Mouse (Mus musculus): ENCODE results near the gene Asns. TPM values are rescaled to one million over a fixed set of nuclear protein-coding genes. Genes with fewer than 3 reads are reported as not detected.

The Asns gene
- total RNA-seq (2021): 100 to 1,000 TPM; 102 to 107 TPM

DNA sequence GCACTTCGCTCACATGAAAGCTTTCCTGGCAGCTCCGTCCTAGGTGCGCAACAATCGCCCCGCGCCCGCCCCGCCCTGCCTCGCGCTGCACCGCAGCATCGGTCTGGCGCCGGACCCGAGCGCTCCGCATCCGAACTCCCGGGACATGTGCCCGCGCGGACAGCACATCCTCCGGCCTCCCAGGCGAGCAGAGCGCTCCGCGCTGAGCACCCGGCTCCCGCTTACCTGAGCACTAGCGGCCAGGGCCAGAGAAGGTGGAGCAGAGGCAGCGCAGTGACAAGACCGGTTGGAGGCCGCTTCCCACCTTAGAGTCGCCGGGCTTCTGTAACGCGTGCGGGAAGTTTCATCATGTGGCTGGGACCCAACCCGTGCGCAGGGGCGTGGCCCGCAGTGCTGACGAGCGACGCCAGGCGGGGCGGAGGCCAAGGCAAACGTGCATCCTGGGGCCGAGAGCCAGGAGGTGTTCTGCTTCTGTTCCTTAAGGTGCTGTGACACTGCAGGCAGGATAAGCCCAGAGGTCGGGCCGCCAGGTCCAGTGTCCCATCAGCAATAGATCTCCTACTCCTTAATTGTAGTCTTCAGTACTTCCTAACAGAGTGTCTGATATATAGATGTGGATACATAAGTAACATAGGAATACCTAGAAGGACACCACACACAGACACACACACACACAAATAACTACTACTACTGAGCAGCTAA, at the start of gene Asns:
Gene Asns (minus strand): TSS at position 371 of the 702 bp plus-strand sequence.
- peak; percentile 89 to 92 for DNase-seq (ENCODE audit: low spot score in 2 of 2)
- intact Hi-C loops (cut with DNase I): no loop called here

DNA sequence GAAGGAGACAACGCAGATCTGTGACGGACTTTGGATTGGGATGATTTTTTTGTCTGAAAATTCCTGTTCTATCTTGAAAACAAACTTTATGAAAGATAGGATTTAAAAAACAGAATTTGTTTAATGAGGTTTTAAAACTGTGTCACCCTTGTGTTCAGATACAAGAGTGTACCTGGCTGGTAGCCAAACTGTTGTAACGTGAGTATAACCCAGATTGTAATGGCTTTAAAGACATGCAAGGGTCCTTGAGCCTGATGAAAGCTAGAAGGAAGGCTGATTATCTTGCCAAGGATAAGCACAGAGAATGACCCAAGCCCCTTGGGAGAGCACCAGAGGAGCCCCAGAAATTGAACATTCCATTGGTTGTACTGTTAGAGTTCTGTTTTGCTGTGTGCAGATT, 48.7 kb upstream of the Asns start:
- DNase-seq (ENCODE audit: low spot score in 2 of 2): no peak
- intact Hi-C loops (cut with DNase I): no loop called here

DNA sequence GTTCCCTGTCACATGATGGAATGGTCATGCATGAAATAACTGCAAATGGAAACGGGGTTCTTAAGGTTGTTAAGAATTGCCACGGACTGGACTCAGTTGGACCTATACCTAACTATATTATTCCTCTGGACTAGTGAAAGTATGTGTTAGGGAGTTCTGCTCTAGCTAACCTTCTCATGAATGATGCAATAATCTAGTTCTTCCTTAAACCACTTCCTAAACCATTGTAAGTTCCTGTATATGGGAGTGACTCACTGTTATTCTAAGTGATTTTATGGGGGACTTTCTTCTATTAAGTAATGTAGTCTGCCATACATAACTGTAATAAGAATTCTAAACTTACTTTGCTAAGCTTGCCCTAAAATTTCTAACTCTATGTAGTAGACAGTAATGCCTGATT, 44.8 kb upstream of the Asns start:
- no peak for DNase-seq (ENCODE audit: low spot score in 2 of 2)
- intact Hi-C loops (cut with DNase I): no loop called here

DNA sequence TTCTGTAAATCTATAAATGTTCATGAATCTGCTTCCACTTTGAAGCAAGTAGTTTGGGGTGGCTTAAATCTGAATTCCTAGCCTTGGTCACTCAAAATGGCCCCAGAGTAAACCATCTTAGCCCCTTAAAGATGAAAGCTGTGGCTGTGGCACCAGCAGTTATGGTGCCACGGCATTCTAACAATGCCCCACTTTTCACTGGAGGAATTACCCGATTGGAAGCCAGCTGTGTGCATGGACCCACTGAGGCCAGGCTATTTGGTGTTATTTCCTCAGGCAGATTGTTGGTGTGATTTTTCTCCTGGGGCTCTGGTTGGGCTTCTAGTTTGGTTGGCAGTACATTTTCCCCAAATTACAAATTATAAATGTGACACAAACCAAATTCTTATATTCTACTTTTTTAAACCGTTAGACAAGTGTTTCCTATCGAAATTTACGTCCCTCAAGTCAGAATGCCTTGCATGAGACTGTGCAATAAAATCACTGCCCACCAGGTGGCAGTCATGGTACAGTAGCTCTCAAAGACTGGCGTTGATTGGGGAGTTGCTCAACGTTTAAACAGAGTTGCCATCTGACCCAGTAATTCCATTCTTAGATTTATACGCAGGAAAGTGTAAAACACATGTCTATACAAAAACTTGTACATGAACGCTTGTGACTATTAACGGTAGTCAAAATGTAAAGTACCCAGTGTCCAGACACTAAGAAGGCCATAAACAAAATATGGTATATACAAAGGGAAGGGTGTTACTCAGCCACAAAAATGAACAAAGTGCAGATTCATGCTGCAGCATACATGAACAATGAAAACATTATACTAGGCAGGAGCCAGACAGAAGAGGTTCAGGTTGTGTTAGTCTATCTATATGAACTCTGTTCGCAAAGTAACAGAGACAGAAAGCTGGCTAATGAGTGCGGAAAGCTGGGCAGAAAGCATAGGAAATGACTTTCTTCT, 40.0 kb upstream of the Asns start:
- peak; percentile 85 to 87 for DNase-seq (ENCODE audit: low spot score in 2 of 2)
- intact Hi-C loops (cut with DNase I): loop anchor here (2.0 to 5.0 kb wide), 4 partner anchors 250 to 1004 kb away; no protein-coding TSS in a partner anchor

DNA sequence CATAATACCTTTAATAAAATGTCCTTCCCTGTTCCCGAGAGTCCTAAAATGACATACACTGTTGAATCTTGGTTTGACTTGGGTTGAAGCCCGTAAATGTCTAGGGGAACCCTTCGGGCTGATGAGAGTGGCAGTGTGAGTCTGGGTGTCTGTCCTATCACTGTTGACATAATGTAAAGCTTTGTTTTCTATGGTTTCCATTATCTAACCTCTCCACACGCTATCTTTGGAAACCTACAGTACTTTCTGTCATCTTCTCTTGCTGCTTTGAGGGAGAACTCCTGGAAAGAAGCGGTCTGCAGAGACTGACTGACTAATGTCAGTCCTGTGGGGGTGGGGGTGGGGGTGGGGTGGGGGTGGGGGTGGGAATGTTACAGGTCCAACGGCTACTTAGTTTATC, 39.0 kb upstream of the Asns start:
- intact Hi-C loops (cut with DNase I): loop anchor here (2.0 to 5.0 kb wide), 4 partner anchors 251 to 1005 kb away; no protein-coding TSS in a partner anchor

DNA sequence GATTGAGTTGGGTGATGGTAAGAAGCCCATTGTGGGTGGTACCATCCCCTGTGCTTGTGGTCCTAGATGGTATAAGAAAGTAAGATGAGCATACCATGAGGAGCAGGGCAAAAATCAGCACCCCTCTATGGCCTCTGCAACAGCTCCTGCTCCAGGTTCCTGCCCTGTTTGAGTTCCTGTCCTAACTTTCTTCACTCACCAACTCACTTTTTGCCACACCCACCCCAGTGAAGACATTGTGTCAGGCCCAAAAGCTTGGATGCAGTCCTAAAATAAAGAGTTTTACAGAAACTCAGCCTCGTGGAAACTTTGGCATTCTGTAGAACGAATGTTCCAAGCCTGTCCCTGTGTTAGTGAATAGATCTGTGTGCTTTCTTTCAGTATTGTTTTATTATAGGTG, 36.1 kb upstream of the Asns start:
- intact Hi-C loops (cut with DNase I): no loop called here
- DNase-seq (ENCODE audit: low spot score in 2 of 2): no peak

More for the DNA sequence above, 39.0 kb upstream of the Asns start:
- no peak for DNase-seq (ENCODE audit: low spot score in 2 of 2)

DNA sequence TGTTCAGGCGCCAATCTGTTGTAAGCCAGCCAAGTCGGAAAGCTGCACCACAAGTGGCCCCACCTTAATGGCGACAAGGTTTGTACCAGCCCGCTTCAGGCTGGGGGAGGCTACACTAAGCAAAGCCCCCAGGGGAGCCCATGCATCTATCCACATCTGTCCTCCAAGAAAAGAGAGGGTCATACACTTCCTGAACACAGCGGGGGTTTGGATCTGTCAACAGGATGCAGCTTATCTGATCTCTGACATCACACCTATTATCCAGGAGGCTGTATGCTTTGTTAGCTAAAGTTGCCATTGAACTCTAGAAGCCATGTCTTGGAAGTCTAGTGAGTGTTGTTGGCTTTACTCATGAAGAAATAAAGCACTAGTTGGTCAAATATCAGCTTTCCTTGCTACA, 35.2 kb upstream of the Asns start:
- no peak for DNase-seq (ENCODE audit: low spot score in 2 of 2)
- intact Hi-C loops (cut with DNase I): no loop called here

DNA sequence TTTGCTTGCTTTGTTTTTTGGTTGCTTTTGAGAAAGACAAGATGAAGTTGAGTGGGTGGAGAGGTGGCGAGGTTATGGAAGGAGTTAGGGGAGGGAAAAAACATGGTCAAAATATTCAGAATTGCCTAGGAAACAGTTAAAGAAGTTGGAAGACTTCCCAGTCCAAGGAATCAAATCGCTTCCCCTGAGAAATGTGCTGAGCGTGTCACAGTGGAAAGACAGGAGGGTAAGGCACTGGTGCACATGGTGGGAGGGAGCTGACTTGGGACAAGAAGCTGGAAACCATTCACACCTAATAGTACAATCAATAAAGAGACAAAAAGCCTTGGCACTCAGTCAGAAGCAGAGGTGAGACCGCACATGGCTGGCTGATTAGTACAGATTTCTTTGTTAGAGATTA, 23.2 kb upstream of the Asns start:
- DNase-seq (ENCODE audit: low spot score in 2 of 2): no peak
- intact Hi-C loops (cut with DNase I): no loop called here

DNA sequence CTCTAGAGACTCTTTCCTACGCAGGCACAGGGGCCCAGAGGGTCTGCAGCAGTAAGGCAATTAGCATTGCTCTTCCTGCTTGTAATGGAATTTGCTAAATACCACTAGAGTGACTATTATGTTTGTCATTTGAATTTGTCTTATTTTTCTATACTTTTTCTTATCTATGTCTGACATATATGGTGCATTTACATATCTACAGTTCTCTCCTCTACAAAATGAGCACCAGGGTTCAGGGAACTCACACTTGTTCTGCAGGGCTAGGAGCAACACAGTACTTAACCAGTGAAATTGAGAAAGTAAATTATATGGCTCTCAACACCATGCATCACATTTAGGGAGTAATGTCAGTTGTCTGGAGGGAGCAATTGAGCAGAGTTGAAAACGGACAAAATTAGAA, 21.2 kb upstream of the Asns start:
- intact Hi-C loops (cut with DNase I): no loop called here
- DNase-seq (ENCODE audit: low spot score in 2 of 2): no peak

DNA sequence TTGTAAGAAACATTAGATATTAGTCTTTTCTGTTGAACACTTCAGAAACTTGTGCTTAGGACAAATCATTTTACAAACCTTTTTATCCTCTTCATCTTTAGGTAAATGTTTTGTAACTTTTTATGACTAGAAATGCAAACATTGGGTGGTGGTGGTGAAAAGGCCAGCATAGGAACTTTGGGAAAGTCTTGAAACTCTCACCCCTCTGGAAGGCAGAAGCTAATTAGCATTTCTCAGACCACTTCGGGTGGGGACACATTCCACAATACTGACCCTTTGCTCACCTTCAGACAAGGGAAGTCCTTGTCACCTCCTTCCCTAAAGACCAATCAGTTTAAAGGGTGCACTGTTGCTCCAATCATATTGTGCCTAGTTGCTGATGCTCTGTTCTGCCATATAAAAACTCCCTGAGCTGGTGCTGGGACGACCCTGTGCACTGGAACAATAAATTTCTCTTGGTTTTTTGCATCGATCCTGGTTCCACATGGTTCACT, 18.8 kb upstream of the Asns start:
- intact Hi-C loops (cut with DNase I): no loop called here
- DNase-seq (ENCODE audit: low spot score in 2 of 2): no peak

DNA sequence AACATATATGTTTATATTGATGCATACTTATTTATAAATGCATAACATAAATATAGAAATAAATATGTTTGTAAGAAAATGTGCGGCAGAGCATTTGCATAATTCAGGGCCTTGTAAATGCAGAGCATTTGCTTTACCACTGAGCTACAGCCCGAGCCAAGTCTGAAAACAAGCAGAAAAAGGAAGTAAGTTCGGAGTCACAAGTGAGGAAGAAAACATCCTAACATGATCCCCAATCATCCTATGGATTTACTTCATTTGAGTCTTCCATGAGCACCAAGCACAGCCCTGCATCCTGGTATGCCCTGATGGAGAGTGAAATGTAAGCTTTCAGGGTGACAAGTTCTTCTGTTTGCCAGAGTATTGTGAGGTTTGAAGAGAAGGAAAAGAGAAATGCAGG, 15.2 kb upstream of the Asns start:
- no peak for DNase-seq (ENCODE audit: low spot score in 2 of 2)
- intact Hi-C loops (cut with DNase I): no loop called here

DNA sequence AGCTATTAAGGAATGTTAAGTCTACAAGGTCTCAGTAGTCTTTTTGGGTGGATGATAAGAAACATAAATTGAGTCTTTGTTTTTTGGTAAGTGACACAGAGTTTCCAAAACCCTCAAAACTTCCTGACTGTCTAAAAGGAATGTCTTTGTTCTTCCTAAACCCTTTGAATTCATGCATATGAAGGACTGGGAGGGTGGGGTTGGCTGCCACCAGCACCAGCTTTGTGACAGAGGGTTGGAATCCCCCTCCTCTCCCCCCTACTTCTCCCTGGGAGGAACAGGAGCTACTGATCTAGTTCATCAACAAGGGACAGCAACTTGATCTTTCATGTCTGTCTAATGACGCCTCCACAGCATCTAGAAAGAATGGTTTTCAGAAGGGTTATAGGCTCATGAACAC, 13.7 kb upstream of the Asns start:
- intact Hi-C loops (cut with DNase I): no loop called here

DNA sequence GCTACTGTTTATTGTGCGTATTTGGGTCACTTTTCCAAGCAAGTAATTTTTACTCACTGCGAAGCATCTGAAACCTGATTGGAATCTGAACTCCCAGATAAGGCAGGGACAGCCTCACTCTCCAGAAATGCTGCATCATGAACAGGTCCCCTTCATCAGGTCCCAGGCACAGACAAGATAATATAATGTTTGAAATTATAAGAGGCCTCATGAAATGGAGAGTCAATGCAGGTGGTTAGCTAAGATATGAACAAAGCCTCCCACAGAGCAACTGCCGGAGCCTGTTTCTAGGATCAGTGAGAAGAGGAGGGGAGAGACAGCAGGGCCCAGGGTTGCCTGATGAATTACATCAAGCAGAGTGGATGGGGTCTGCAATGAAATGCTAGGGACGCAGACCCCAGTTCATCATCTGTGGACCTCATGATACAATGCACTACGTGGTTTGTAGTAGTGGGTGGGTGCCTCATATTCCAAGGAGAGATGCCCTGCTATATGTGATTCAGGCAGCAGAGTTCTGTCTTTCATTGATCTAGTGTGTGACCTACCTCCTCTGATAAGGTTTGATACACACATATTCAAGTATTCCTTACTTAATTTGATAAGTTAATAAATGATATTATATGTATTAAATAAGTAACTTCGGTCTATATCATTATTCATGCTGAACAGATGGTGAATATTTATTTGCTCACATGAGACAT, 5.1 kb upstream of the Asns start:
- no peak for DNase-seq (ENCODE audit: low spot score in 2 of 2)
- intact Hi-C loops (cut with DNase I): no loop called here

More for the DNA sequence above, 13.7 kb upstream of the Asns start:
- no peak for DNase-seq (ENCODE audit: low spot score in 2 of 2)

DNA sequence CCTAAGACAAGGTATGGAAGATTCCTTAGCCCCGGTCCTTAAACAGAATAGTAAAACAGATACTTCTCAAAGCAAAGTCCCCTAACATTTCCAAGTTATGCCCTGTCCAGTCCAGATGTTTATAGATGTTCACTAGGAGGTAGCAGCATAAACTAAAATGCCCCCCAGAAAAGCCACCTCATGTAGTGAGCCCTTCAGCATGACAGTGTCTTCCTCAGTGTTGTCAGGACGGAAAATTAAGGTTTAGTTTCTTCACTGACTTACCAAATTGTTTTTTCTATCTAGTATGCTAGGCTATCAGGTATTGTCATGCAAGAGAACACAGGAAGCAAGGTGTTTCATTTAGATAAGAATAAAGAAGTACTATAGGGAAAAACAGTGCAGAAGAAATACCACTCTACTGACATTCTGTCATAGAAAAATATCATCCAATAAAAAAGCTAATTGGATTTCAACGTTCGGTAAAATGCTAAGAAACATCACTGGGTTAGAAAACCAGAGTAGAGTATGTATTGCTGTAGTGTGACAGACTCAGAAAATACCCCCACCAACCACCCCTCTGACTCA, 4.1 kb upstream of the Asns start:
- no peak for DNase-seq (ENCODE audit: low spot score in 2 of 2)
- intact Hi-C loops (cut with DNase I): no loop called here

DNA sequence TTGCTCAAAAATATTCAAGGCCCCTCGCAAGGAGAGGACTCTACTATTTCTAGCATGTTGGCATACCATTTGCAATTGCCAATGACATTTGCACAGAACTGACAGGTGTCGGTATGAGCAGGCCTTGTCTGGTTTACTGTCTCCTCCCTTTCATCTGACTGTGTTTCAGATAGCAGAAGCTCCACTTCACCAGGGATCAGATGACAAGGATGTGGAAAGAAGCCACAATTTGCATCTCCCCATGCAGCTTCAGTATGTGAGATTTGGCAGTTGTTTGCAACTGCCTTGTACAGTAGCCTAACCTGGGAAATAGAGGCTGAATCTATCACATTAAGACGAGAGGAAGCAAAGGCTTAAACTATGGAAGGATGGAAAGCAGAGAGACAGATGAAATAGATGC, 3.6 kb upstream of the Asns start:
- intact Hi-C loops (cut with DNase I): no loop called here
- DNase-seq (ENCODE audit: low spot score in 2 of 2): no peak

DNA sequence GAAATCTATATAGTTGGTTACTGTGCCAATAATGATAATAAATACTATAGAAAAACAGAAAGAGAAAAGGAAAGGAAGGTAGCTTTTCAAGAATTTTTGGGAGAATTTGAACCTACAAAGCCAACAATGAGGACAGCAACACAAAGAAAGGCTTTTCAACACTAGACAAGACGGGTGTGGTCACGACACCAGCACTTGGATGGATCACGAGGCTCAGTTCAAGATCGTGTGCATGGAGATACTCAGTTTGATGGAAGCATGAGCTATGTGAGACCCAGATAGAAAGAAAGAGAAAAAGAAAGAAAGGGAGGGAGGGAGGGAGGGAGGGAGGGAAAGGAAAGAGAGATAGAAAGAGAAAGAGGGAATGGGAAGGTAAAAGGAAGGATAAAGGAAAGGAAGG, 2.8 kb upstream of the Asns start:
- intact Hi-C loops (cut with DNase I): no loop called here
- DNase-seq (ENCODE audit: low spot score in 2 of 2): no peak

DNA sequence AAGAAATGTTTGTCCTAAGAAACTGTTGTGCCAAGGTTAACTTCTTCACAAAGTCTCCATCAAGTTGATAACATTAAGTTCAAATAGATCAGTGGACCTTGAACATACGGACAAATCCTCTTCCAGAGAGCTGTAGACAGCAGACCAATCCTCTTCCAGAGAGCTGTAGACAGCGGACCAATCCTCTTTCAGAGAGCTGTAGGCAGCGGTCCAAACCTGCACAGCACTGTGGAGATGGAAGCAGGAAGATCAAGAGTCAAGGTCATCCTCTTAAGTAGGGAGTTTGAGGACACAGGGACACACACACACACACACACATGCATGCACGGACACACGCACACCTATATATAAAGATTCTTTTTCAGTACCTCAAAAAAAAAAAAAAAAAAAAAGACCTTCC, 612 bp upstream of the Asns start:
- DNase-seq (ENCODE audit: low spot score in 2 of 2): peak in 1 of 2 experiments; percentile 9

DNA sequence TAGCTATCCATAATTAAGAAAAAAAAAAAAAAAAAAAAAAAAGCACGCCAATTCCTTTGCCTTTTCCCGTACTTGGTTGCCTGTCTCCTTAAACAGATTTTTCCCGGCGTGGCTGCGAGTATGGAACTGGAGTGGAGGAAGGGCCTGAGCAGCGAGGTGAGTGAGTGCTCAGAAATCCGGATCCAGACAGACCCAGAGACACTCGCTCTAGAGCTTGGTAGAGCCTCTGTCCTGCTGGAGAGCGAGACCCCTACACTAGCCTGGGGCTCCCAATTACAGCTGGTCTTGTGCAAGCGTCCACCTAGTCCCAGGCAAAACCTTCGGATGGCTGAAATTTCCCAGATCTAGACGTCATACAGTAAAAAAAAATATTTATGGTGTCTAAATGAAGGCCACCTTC, 603 bp downstream of the Asns start:
- DNase-seq (ENCODE audit: low spot score in 2 of 2): peak in 1 of 2 experiments; percentile 41
- intact Hi-C loops (cut with DNase I): no loop called here

More for the DNA sequence above, 612 bp upstream of the Asns start:
- intact Hi-C loops (cut with DNase I): no loop called here

DNA sequence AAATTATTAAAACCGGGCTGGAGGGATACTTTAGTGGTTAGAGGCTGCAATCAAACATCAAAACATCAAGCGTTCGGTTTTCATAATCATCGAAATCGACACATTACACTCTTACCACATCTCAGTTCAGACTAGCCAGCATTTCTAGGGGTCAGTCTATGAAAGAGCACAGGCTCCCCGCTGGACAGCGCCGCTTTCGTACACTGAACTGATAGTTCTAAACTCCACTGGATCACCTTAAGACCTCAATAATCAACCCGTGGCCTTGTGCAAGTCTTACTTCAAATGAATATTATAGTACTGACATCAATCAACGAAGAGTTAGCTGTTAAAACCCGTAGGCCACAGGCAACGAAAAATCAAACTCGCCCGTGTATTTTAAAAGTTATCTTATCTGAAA, 1.0 kb downstream of the Asns start:
- intact Hi-C loops (cut with DNase I): no loop called here

DNA sequence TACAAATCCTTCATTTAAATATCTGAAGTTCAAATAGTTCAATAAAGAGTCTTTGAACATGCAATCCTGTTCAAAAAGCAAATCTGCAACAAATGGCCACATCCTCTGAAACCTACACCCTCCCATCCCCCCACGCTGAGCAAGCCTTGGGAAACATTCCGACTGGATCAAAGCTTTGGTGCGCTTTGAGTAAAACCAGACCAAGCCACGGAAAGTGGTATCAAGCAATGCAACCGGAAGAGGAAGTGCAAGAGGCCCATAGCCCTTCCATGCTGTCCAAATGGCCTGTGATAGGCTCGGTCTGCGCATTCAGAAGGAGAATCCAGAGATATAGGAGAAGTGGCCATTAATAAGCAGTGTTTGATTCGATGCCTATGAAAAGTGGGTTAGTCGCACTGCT, 2.6 kb downstream of the Asns start:
- intact Hi-C loops (cut with DNase I): no loop called here
- no peak for DNase-seq (ENCODE audit: low spot score in 2 of 2)

More for the DNA sequence above, 1.0 kb downstream of the Asns start:
- DNase-seq (ENCODE audit: low spot score in 2 of 2): no peak
